Mouse (Mus musculus): ENCODE measurements around the gene Polr3e.

- TF ChIP-seq CTCF (IDR thresholded peaks at IDR 0.05; ENCODE audit: extremely low read depth, insufficient read length, insufficient replicate concordance, low read depth, low read length) (no peak), POLR2A (IDR thresholded peaks at IDR 0.05; ENCODE audit: low read depth, low read length) (no peak)
Observed at GRCm38 (mm10) chr7:120961893-120962292, 44.3 kb downstream of the Polr3e start.

Data from small intestine, adult 2 months (tissue).